Mouse (Mus musculus): ENCODE results near the gene Sfxn5.

DNA sequence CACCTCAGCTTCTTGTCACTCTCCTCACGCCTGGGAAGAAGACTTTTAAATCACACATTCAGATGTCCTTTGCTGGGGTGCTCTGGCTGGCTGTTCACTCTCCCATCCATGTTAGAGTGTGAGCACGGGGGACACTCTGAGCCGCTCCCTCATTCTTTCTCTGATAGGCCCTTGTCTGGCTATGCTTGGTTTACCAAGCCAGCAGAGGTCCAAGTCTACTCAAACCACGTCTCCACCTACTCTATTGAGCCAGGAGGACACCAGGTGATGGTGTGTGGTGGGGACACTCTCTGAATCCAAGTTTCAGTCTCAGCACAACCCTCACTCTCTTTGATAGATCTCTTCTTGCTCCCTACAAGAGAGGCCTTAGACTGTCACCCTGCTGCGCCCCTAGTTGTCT is 125.9 kb downstream of the Sfxn5 start:
- TF ChIP-seq CTCF (IDR thresholded peaks at IDR 0.05; ENCODE audit: borderline replicate concordance, extremely low read depth, insufficient read depth, insufficient read length) (no peak), POLR2A (IDR thresholded peaks at IDR 0.05; ENCODE audit: borderline replicate concordance, extremely low read depth, insufficient read depth, insufficient read length, poor library complexity, severe bottlenecking) (no peak)
